15 mouse cellular contexts compared by ENCODE assay signal in the genomic region with DNA sequence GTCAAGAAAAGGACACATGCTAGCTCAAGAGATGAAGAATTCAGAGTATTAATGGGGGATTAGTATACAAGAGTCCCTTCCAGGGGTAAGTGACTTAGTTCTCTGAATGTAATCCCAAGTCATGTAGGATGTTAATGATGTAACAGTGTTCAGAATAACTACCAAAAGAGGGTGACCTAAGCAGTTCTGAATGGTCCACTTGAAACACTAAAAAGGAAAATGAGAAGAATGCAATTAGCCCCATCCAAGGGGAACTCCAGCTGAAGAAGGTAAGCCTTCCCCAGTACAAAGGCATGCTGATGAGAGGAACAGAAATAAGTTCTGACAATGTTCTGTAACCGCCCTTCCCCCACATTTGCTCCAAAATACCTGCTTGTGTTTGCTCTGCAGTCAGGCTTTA.
"Had no signal": no experiment of that assay in that cellular context is flagged by ENCODE, and none has a peak within 500 bp of the region (broad histone marks: within the 10 kb centered on the region; RNA-seq: fewer than 3 reads in every experiment).

No protein-coding gene starts in this region.

- H3K27ac ChIP-seq: limb, embryonic 13.5 days; liver, embryonic 15.5 days; midbrain, embryonic 15.5 days; neural tube, embryonic 13.5 days; stomach, postnatal 0 days had no signal

- H3K4me2 ChIP-seq: limb, embryonic 13.5 days; liver, embryonic 15.5 days; midbrain, embryonic 11.5 days; midbrain, embryonic 15.5 days; neural tube, embryonic 13.5 days had no signal

- H3K9me3 ChIP-seq: limb, embryonic 13.5 days; liver, embryonic 15.5 days; megakaryocyte, embryonic 14.5 days; midbrain, embryonic 15.5 days; neural tube, embryonic 13.5 days had no signal

- H3K27me3 ChIP-seq: limb, embryonic 13.5 days; liver, embryonic 15.5 days; megakaryocyte, embryonic 14.5 days; midbrain, embryonic 15.5 days; neural tube, embryonic 13.5 days had no signal

- DNase-seq: kidney, postnatal 10 days; left cerebral cortex, postnatal 4 days; lung, adult 2 months; lung, postnatal 4 days; right cerebral cortex, adult 18-20 months; right cerebral cortex, postnatal 25 days; thymus, postnatal 4 days had no signal

- H3K4me1 ChIP-seq: limb, embryonic 13.5 days; liver, embryonic 15.5 days; megakaryocyte, embryonic 14.5 days; midbrain, embryonic 15.5 days; neural tube, embryonic 13.5 days had no signal

- H3K4me3 ChIP-seq: limb, embryonic 13.5 days; liver, embryonic 15.5 days; megakaryocyte, embryonic 14.5 days; midbrain, embryonic 15.5 days; neural tube, embryonic 13.5 days had no signal

- H3K36me3 ChIP-seq: limb, embryonic 13.5 days; liver, embryonic 15.5 days; midbrain, embryonic 15.5 days; neural tube, embryonic 13.5 days had no signal

- H3K9ac ChIP-seq: limb, embryonic 13.5 days; liver, embryonic 15.5 days; midbrain, embryonic 15.5 days; neural tube, embryonic 13.5 days had no signal

- ATAC-seq: lung, postnatal 0 days; midbrain, embryonic 15.5 days had no signal
